Mouse (Mus musculus): ENCODE results near the gene Rnls.

- TF ChIP-seq CTCF (IDR thresholded peaks at IDR 0.05; ENCODE audit: insufficient read depth, low read depth, low read length) (no peak), POLR2A (IDR thresholded peaks at IDR 0.05; ENCODE audit: insufficient read depth, low read depth, low read length) (no peak)
Measured at GRCm38 (mm10) chr19:33113746-33114145, 278.3 kb downstream of the Rnls start.

Measured in olfactory bulb, adult 2 months (tissue).